Comparison of ENCODE assay signal across 32 mouse cellular contexts in genomic region chr9:64323976-64324375, GRCm38 (mm10).
"Had no signal": no experiment of that assay in that cellular context is flagged by ENCODE, and none has a peak within 500 bp of the region (broad histone marks: within the 10 kb centered on the region; RNA-seq: fewer than 3 reads in every experiment).

No protein-coding gene starts in this region.

- DNase-seq: left cerebral cortex, postnatal 4 days; liver; liver, embryonic 13.5 days; liver, postnatal 0 days; lung, adult 18-20 months; lung, adult 2 months; lung, embryonic 14.5 days; lung, postnatal 10 days; lung, postnatal 14 days; lung, postnatal 36 days; lung, postnatal 4 days; midbrain, embryonic 14.5 days had no signal

- H3K4me1 ChIP-seq: limb, embryonic 10.5 days; limb, embryonic 12.5 days; limb, embryonic 13.5 days; limb, embryonic 15.5 days; liver, embryonic 12.5 days; liver, embryonic 13.5 days; liver, embryonic 15.5 days; lung, embryonic 15.5 days; midbrain, embryonic 10.5 days; midbrain, embryonic 12.5 days; midbrain, embryonic 13.5 days; midbrain, embryonic 15.5 days; neural tube, embryonic 12.5 days had no signal

- H3K4me3 ChIP-seq: left cerebral cortex, adult 2 months; limb, embryonic 10.5 days; limb, embryonic 12.5 days; limb, embryonic 13.5 days; limb, embryonic 15.5 days; liver, embryonic 12.5 days; liver, embryonic 13.5 days; liver, embryonic 15.5 days; lung, embryonic 15.5 days; megakaryocyte, embryonic 14.5 days; midbrain, embryonic 10.5 days; midbrain, embryonic 12.5 days; midbrain, embryonic 13.5 days; midbrain, embryonic 15.5 days; myocyte; neural tube, embryonic 12.5 days had no signal

- H3K27ac ChIP-seq: left cerebral cortex, adult 2 months; limb, embryonic 10.5 days; limb, embryonic 12.5 days; limb, embryonic 13.5 days; limb, embryonic 15.5 days; liver, embryonic 12.5 days; liver, embryonic 13.5 days; liver, embryonic 14.5 days; liver, embryonic 15.5 days; lung, embryonic 15.5 days; macrophage; midbrain, embryonic 10.5 days; midbrain, embryonic 12.5 days; midbrain, embryonic 13.5 days; midbrain, embryonic 15.5 days; neural tube, embryonic 12.5 days had no signal

- H3K9ac ChIP-seq: limb, embryonic 12.5 days; limb, embryonic 13.5 days; limb, embryonic 15.5 days; liver, embryonic 12.5 days; liver, embryonic 13.5 days; liver, embryonic 14.5 days; liver, embryonic 15.5 days; liver, postnatal 0 days; lung, embryonic 14.5 days; lung, embryonic 15.5 days; midbrain, embryonic 12.5 days; midbrain, embryonic 13.5 days; midbrain, embryonic 15.5 days; neural tube, embryonic 12.5 days had no signal

- H3K9me3 ChIP-seq: limb, embryonic 10.5 days; limb, embryonic 12.5 days; limb, embryonic 13.5 days; limb, embryonic 15.5 days; liver, embryonic 12.5 days; liver, embryonic 13.5 days; liver, embryonic 15.5 days; lung, embryonic 15.5 days; megakaryocyte, embryonic 14.5 days; midbrain, embryonic 10.5 days; midbrain, embryonic 12.5 days; midbrain, embryonic 13.5 days; midbrain, embryonic 15.5 days; neural tube, embryonic 12.5 days had no signal

- H3K4me2 ChIP-seq: limb, embryonic 12.5 days; limb, embryonic 13.5 days; limb, embryonic 15.5 days; liver, embryonic 11.5 days; liver, embryonic 12.5 days; liver, embryonic 13.5 days; liver, embryonic 15.5 days; lung, embryonic 14.5 days; lung, embryonic 15.5 days; midbrain, embryonic 12.5 days; midbrain, embryonic 13.5 days; midbrain, embryonic 15.5 days; neural tube, embryonic 12.5 days had no signal

- ATAC-seq: liver, embryonic 12.5 days; liver, postnatal 0 days; lung, postnatal 0 days; midbrain, embryonic 13.5 days; midbrain, embryonic 15.5 days; midbrain, embryonic 16.5 days had no signal

- H3K27me3 ChIP-seq: limb, embryonic 12.5 days; limb, embryonic 13.5 days; limb, embryonic 15.5 days; liver, embryonic 12.5 days; liver, embryonic 13.5 days; liver, embryonic 15.5 days; lung, embryonic 15.5 days; megakaryocyte, embryonic 14.5 days; midbrain, embryonic 12.5 days; midbrain, embryonic 13.5 days; midbrain, embryonic 15.5 days; neural tube, embryonic 12.5 days had no signal
